Mouse (Mus musculus): Measurements from ENCODE around the gene Glyr1.

The Glyr1 gene

DNA sequence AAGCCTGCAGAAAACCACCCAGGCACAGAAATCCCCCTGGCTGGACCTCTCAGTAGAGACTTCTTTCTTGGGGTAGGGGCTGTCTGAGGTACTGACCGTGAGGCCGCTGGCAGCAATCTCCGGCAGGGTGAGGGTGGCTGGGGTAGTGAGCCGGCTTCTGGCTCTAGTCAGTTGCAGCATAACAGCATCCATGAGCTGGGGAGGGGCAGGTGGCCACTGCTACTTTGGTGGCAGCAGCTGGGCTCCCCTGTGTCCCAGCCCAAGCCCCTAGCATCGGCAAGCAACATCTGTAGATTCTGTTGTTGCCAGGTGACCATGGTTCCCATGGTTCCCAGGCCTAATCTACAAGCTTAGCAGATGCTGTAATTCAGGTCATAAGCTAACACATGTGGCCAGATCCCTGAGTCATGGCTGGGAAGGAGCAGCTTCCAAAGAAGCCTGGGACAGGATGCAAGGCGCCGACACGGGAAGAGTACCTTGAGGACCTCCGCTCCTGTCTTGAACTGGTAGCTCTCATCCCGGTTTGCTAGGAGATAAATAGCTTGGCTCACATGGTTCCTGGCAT lies 39.2 kb downstream of the Glyr1 start:
- no peak for DNase-seq

DNA sequence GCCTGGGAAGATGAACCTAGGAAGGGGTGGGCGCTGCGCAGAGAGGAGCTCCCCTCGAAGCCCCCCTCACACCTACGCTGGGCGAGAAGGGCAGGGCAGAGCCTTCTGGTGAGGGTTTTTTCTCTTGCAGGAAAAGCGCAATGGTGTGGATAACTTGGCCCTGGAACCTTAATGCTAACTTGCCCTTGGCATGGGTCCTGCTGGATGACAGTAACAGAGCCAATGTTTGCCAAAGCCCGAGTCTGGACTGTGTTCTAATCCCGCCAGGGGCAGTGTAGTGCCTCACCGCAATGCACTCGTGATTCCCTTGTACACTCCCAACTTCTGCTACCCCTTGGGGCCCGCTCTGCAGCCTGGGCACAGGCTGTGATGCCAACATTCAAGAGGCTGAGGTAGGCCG lies 41.6 kb downstream of the Glyr1 start:
- DNase-seq: no peak

DNA sequence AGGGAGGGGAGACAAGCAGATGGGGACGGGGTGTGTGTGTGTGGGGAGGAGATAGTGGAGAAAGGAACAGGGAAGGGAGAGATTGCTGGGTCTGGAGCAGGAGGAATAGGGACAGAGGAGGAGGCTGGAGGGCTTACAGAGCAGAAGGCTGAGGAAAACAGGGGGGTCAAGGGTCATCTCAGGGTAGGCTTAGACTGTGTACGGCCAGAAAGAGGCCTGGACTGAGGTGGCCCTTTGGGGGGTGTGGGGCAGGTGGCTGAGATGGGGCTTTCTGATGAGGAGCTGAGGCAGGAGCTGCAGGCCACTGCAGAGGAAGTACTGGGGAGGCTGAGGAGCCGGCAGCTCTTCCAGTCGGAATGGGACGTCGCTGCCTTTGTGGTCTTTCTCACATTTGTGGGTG lies 42.2 kb downstream of the Glyr1 start:
- no peak for DNase-seq

DNA sequence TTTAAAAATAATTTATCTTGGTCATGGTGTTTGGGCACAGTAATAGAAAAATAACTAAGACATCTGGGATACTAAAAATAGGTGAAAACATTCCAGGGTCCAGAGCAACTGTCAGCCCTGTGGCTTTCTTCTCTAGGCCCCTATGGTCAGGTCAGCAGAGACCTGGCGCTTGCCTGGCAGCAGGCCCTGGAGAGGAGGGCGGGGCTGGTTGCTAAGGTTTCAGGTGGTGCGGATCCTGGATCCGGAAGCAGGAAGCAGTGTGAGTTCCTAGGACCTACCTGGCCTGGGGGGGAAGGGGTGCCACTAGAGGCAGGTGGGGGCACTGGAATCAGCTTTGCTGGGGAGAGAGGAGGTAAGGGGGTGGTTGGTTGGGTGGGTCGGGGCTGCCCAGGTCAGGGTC lies 42.6 kb downstream of the Glyr1 start, which contains the start of gene Smim22:
TSS of gene Smim22 (plus strand) at position 222 of the 400 bp plus-strand sequence.
- DNase-seq: no peak

- DNase-seq: no peak
These were observed 49.1 kb downstream of the Glyr1 start for GRCm38 (mm10) chr16:5000611-5001010.

DNA sequence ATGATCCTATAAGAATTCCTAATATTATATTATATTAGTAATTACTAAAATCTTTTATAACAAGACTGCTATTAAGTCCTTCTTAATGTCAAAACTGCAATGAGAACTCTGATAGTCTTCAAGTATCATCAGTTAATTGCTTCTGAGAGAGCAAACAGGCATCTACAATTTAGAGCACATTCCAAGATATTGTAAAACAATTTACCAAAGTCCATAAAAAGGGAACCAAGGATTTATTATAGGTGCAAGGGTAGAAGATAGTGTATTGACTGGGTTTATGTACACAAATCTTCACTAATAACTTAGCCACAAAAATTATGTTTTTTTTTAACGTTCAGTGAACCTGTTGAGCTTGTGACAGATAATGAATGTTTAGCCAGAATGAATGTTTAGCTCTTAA lies 50.7 kb downstream of the Glyr1 start:
- DNase-seq: no peak

DNA sequence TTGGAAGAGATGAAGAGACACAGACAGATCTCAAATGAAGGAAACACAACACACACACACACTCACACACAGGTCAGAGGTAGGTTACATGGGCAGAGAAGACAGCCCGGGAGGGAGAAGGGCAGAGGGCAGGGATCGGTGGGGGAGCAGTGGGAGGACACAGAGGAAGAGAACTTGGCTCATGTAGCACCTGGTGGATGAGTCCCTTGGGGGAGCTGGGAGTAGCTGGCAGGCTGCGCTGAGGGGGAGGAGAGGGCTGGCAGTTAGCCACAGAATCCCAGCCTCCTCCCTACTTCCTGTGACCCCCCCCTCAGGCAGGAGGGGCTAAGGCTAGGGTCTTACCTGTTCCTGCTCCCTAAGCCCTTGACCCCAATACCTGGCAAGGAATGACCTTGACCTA lies 52.1 kb downstream of the Glyr1 start, which contains the start of gene Sept12:
TSS of gene Sept12 (minus strand) at position 300 of the 400 bp plus-strand sequence.
- no peak for DNase-seq

DNA sequence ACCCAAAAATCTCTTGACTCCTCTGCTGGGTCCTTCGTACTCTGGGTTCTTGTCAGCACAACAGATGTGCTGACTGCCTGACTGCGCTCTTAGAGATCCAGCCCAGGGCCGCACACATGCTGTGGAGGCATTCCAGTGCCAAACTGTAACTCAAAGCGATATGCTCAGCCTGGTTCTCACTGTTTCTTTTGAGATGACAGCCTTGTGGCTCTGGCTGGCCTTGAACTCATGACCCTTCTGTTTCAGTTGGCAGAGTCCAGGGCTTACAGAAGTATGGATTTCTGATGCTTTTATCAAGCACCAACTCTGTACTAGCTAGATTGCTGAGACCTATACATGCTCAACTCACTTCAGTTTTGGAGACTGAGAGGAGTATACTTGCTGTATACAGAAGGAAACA lies 56.4 kb downstream of the Glyr1 start:
- no peak for DNase-seq

DNA sequence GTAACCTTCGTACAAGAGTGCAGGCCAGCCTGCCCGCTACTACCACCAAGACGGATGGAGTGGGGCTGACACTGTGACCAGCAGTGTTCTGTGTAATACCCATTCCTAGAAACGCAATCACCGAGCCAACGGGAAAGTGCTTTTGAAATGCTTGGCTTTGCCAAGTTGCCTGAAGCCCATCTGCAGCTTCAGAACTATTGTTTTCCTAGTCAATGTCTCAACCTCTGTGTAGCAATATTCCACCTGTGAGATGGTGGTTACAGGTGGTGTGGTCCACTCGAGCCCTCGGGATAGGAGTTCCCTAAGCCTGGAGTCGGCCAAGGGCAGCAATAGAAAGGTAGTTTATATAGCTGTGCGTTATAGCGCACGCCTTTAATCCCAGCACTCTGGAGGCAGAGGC lies 64.9 kb downstream of the Glyr1 start:
- no peak for DNase-seq

DNA sequence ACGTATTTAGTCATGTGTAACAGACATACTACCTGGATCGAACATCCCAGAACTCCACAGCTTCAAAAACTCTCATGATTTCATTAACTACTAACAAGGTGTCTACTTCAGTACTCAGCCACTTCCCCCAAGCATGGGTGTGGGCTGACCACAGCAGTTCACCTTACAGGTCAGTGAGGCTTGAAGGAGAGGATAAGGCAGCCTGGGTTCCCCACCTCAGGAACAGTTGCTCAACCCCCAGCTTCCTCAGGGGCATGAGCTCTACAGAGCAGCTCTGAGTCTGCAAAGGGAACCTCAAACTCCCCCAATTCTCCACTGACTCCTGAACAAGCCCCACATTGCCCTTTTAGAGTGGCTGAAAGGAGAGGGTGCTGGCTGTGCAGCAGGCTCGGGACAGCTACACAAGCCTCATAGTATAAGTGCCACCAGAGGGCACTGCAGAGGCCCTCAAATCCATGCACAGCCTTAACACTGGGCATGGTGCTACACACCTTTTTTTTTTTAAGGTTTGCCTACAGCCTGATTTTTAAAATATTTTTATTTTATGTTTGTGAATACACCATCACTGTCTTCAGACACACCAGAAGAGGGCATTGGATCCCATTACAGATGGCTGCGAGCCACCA lies 69.8 kb downstream of the Glyr1 start:
- no peak for DNase-seq

DNA sequence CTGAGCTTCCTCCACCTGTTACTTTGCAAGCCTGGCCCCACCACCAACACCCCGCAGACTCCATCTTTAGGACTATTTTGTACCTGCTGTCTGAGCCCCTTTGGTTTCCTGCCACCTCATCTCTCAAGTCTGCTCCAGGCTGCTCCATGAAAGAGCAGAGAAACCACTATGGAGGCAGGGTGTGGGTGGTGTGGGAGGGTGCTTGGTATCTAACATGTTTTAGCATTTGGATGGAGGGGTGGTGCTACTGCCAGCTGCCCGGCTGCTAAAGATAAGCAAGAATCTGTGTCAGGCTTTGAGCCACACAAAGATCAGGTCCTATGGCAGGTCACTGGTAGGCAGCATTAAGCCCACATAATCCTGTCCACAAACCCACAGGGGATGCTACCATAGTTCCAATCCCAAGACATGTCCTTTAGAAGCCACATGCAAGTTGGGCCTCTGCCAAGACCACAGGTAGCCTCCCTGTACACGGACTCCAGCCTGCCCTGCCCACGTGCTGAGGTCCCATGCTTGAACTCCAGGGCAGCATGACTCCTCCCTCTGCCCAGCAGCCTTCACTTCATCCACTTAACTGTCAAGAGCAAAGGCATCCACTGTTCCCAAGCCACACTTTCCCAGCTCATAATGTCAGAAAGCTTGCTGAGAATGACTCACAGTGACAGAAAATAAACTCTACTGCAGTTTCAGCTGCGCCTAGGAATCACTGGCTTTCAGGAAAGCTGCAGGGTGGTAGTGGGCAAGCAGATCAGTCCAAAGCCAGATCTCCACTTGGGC lies 71.2 kb downstream of the Glyr1 start:
- no peak for DNase-seq

GRCm38 (mm10) chr16:4976180-4976579 lies 73.5 kb downstream of the Glyr1 start:
- no peak for DNase-seq

DNA sequence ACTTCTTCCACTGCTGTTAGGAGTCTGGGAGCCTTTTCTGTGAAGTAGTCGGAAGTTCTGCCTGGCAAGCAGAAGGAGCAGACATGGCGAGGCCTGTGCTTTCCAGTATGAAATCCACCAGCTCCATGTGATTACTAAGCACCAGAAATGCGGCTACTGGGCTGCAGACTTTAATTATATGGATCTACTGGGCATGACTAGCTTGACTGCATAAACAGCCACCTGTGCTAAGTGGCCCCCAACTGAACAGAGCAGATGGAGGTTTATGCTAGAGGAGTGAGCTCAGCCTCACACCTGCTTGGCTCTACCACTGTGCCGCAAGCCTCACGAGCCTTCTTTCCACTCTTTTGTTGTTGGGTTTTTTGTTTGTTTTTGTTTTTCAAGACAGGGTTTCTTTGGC lies 75.1 kb downstream of the Glyr1 start:
- DNase-seq: no peak

GRCm38 (mm10) chr16:4971626-4972025 lies 78.0 kb downstream of the Glyr1 start:
- no peak for DNase-seq

- no peak for DNase-seq
These were observed 80.4 kb downstream of the Glyr1 start for GRCm38 (mm10) chr16:4969055-4969843.

DNA sequence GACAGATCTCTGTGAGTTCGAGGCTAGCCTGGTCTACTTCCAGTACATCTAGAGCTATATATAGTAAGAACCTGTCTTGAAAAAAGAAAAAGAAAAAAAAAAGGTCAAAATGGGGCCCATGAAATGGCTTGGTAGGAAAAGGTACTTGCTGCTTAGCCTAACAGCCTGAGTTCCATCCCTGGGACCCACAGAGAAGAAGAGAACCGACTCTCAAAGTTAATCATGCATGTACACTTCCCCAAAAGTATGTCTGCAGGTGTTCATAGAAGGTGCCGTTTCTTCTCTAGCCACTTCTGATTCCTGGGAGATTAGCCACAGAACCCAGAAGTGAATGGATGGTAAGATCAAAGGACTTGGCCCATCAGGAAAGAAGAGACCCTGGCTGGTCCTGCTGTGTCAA lies 81.2 kb downstream of the Glyr1 start:
- DNase-seq: no peak

GRCm38 (mm10) chr16:4965392-4966129 lies 84.1 kb downstream of the Glyr1 start:
- DNase-seq: no peak

GRCm38 (mm10) chr16:4964731-4965391 lies 84.8 kb downstream of the Glyr1 start:
- DNase-seq: no peak

All from right cerebral cortex, postnatal 14 days (tissue).